Mouse (Mus musculus): ENCODE measurements at regions not wholly inside any gene's neighbourhood (a gene's known extent, or its start where the extent isn't known, plus 50 kb on each side); places are given as distances from the start of the nearest gene placed in this dataset.

- TF ChIP-seq CTCF (IDR thresholded peaks at IDR 0.05; ENCODE audit: insufficient read depth, low read length): no peak
- TF ChIP-seq POLR2A (IDR thresholded peaks at IDR 0.05; ENCODE audit: borderline replicate concordance, extremely low read depth, low read depth, low read length): no peak
Measured at GRCm38 (mm10) chr13:6001218-6001564, 139.9 kb downstream of the Klf6 start.

Measured in lung, adult 2 months (tissue).